Mouse (Mus musculus) bone marrow macrophage, adult 2 months (primary cell): ENCODE measurements around the gene Pcyt2. TPM values are rescaled to one million over a fixed set of nuclear protein-coding genes. Genes with fewer than 3 reads are reported as not detected.

ENCODE experiments used
- H3K27ac ChIP-seq: 2 replicates; pipeline ENCODE4 v1.5.1; 2012; ENCODE audit warnings: low read depth, low read length; ENCODE audit not compliant: insufficient read depth
- H3K4me1 ChIP-seq: 2 replicates; pipeline ENCODE4 v1.6.1; 2012; ENCODE audit warnings: low read length; ENCODE audit not compliant: control insufficient read depth, insufficient read depth
- H3K4me3 ChIP-seq: 2 replicates; pipeline ENCODE4 v1.5.1; 2012; ENCODE audit warnings: mild to moderate bottlenecking, low read length, moderate library complexity; ENCODE audit not compliant: insufficient read depth
- CTCF ChIP-seq: IDR thresholded peaks from 2 replicates; pipeline ENCODE4 v1.5.1; 2012; ENCODE audit warnings: low read depth, mild to moderate bottlenecking, low read length, moderate library complexity
- POLR2A ChIP-seq: IDR thresholded peaks from 2 replicates; pipeline ENCODE4 v1.6.1; 2012; ENCODE audit warnings: mild to moderate bottlenecking, low read depth, low read length, borderline replicate concordance
- polyA plus RNA-seq: library from polyadenylated mRNA; stranded (reverse); fragments of >200 nt; gene quantifications from 2 replicates; pipeline ENCODE4 v1.2.4, GENCODE M21; 2012; ENCODE audit not compliant: missing spikeins, insufficient read depth, insufficient read length

Pcyt2 gene
- polyA plus RNA-seq, 1 experiment: 52.4 TPM

DNA sequence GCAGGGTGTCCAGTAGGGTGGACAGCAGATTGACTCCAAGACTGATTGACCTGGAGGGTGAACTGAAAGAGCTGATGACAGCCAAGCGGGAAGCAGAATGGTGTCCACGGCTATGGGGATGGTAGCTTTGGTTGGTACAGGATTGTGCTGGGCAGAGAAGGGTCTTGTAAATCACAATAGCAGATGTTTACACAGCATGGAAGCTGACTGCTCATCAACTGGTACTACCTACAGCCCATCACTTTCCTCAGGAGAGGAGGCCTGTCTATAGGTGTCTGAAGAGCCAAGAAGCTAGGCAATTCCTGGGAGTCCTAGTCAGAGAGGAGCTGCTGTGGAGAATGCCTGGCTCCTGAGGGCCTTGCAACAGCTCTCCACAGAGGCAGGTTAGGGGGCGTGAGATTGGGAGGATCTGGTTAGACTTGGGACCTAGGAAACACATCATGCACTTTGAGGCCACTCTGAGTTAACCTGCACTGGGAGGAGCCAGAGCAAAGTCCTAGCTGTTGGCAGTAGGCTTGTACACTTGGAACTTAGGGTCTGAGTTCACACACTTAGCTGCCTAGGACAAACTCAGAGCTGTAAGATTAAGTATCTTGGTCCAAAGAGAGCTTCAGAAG, 41.3 kb downstream of the Pcyt2 start:
- Histone ChIP-seq H3K4me3 (no peak overlapping the region), H3K4me1 (peaks cover 21% of the 10 kb centered on the region), H3K27ac (no peak overlapping the region)
- TF ChIP-seq CTCF: no peak
- TF ChIP-seq POLR2A: no peak

DNA sequence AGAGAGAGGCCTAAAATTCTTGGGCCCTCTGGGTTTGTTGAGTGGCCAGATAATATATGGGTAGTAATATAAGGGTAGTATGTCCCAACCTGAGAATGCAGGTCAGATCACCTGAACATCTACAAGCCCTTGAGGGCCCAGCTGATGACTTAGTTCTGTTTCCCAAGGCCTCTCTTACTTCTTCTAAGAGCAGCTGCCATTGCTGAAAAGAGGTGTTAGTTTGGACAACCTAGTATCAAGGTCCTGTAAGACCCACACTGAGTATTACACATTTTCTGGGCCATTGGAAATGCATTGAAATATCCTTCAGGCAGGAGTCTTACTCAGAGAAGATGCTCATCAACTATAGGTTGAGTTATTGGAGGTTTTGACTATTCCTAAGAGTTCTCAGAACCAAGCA, 41.8 kb downstream of the Pcyt2 start:
- Histone ChIP-seq H3K4me3 (no peak overlapping the region), H3K4me1 (peaks cover 25% of the 10 kb centered on the region), H3K27ac (no peak overlapping the region)
- TF ChIP-seq CTCF (no peak), POLR2A (no peak)

DNA sequence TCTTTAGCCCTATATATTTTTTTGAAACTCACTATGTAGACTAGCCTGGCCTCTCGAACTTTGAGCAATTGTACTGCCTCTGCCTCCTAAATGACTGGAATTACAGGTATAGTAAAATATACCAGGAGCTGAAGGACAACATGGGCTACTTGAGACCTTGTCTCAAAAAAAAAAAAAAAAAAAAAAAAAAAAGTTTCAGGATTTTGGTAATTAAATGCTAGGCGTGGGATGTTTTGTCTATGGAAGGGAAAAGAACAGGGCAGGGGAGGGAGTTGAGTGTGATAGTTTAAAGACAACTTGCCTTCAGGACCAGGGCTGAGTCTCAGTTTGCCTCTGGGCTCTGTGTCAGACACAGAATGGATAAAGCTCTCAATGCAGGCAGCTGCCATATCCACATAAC, 42.7 kb downstream of the Pcyt2 start:
- Histone ChIP-seq H3K27ac (0 out of 2 replicates have a peak overlapping the region, but pooled peaks have one; percentile 7), H3K4me3 (no peak overlapping the region), H3K4me1 (peaks cover 27% of the 10 kb centered on the region)
- no peak for TF ChIP-seq CTCF
- TF ChIP-seq POLR2A: no peak

DNA sequence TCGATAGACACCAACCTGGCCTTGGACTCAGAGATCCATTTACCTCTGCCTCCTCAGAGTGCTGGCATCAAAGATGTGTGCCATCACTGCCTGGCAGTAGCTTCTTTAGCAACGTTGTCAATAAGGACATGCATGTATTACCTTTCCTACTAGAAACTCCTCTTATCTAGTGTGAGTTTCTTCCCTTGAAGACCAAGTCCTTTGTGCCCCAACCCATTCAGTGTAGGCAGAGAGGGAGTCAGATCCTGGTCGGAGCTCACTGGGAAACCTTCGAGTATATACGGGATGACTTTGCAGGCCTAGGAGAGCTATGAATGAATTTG, 43.5 kb downstream of the Pcyt2 start:
- H3K27ac ChIP-seq: peak overlapping the region; percentile 11
- TF ChIP-seq CTCF: no peak
- TF ChIP-seq POLR2A: no peak
- peak overlapping the region; percentile 92 for H3K4me3 ChIP-seq
- peaks cover 24% of the 10 kb centered on the region for H3K4me1 ChIP-seq

DNA sequence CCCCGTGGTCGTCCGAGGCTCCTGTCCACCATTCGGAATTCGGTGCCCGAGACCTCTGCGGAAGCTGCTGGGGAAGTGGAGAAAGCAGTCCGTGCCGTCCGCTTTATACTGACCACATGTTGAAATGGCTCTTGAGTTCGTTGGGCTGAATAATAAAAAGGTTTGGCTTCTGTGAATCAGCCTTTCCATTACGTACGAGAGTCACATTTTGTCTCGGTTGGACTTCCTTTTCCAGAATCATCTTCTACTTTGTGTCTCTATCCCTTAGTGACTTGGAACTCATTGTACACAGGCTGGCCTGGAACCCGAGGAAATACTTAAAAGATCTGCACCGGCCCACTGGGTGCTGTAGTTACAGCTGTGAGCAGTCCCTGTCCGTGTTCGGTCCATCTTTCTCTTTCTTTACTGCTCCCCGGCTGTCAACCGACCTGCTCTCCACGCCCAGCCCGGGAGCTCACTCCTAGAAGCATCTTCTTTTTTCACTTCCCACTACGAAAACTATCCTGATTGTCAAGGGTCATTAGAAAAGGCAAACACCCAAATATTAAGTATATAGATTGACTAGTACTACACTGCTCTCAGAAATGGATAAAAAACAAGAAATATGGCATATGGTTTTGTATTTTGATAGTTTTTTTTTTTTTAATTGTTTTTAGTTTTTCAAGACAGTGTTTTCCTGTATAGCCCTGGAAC, 44.0 kb downstream of the Pcyt2 start:
- Histone ChIP-seq H3K4me3 (peak overlapping the region; percentile 92), H3K27ac (peak overlapping the region; percentile 90), H3K4me1 (peaks cover 19% of the 10 kb centered on the region)
- TF ChIP-seq CTCF (no peak), POLR2A (no peak)

DNA sequence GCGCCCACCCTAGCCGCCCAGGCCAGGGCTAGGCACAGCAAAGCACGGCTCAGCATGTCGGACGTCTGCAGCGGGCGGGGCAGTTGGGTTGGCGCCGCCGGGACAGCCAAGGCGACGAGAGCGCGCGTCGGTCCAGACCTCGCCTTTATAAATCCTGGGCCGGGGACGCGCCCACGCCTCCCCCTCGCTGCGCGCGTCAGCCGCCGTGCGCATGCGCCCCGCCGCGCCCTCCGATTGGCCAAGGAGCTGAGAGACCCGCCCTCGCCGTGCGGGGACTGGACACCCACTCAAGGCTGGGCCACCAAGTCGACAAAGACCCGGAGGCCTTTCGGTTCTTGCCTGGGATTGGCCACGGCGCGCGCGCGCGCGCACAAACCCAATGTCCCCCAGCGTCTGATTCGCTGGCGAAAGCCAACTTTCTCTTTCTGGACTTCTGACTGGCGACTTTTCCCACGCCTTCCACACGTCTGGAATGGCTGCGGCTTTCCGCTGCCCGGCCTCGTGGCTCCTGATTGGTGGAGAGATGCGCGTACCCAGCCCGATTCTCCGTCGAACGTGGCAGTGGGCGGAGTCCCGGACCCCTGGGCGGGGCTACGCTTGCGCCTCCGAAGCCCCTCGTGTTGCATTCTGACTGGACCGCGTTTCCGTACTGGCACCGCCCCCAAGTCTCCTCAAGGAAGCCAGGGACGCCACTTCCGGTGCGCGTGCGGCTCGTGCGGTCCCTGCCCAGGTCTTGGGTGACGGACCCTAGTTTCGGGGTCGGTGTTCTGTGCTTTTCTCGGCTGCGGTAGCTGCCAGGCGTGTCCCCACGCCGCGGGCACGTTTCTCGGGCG, 44.8 kb downstream of the Pcyt2 start, which contains the start of gene P4hb:
TSS of gene P4hb (minus strand) at position 502 of the 833 bp plus-strand sequence.
- peaks cover 19% of the 10 kb centered on the region for H3K4me1 ChIP-seq
- TF ChIP-seq POLR2A (peak; percentile 60; the same call in 1 of the 2 replicates), CTCF (no peak)

DNA sequence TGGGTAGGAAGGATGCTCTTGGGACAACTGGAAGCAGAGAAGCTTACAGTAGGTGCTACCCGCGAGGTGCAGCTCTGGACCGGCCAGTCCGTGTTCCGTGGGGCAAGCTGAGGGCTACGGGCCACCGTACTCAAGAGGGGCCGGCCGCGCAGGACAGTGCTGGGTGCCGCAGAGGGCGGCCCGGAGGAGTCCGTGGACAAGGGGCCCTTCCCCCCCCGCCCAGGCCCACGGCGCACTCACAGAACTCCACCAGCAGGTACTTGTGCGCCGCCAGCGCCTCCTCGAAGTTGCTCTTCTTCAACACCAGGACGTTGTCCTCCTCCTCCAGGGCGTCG, 45.4 kb downstream of the Pcyt2 start:
- H3K4me1 ChIP-seq: peaks cover 17% of the 10 kb centered on the region
- H3K27ac ChIP-seq: peak overlapping the region; percentile 68
- TF ChIP-seq POLR2A (no peak), CTCF (no peak)
- peak overlapping the region; percentile 89 for H3K4me3 ChIP-seq

More for the DNA sequence above, 44.8 kb downstream of the Pcyt2 start, which contains the start of gene P4hb:
- Histone ChIP-seq H3K4me3 (peak within 1 kb of the TSS; percentile 92), H3K27ac (peak within 1 kb of the TSS; percentile 90)

DNA sequence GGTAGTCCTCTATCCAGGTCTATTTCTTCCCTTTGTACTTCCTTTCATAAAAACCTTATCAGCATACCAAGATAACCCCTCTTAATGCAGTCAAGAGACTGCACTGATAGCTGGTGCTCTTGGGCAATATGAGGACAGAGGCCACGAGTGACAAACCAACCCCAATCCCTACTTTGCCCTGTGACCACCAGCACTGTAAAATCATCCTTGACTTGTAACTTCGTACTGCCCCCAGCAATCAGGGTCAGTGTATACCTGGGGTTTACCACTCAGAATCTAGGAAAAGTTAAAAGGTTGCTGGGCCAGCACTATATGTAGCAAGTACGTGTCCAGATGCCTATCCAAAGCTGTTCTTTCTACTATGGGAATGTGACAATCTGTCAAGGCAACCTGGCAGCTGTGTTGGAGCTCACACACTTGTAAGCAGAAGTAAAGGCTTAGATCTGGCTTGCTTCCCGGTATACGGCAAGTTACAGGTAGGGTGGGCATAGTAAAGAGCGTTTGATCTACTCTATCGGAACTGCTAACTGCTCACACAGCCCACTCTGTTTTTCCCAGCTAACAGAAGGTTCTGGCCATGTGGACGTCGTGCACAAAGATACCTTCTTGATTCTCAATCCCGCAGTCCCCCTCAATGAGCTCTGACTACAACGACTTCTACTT, 45.9 kb downstream of the Pcyt2 start:
- no peak for TF ChIP-seq CTCF
- no peak for TF ChIP-seq POLR2A
- peak overlapping the region; percentile 68 for H3K27ac ChIP-seq
- H3K4me3 ChIP-seq: peak overlapping the region; percentile 89
- H3K4me1 ChIP-seq: peaks cover 17% of the 10 kb centered on the region

DNA sequence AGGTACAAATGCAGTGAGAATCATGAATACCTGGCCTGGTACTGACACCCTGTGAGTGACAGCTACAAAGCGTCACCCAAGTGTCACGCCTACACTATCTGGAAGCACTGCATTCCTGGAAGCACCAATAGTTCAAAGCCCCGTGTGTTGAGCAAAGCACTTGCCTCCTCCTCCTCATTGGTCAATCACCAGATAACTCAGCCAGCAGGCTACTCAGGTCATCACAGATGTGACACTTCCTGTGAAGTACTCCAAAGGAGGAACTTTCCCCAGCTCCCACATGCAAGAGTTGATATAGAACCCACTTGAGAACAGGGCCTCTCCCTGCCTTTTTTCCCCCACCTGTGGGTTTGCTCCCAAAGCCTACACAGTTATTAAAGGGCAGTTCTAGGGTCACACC, 46.6 kb downstream of the Pcyt2 start:
- TF ChIP-seq POLR2A: no peak
- no peak for TF ChIP-seq CTCF
- Histone ChIP-seq H3K27ac (peak overlapping the region; percentile 10; the same call in 1 of the 2 replicates), H3K4me3 (peak overlapping the region; percentile 89), H3K4me1 (peaks cover 15% of the 10 kb centered on the region)

DNA sequence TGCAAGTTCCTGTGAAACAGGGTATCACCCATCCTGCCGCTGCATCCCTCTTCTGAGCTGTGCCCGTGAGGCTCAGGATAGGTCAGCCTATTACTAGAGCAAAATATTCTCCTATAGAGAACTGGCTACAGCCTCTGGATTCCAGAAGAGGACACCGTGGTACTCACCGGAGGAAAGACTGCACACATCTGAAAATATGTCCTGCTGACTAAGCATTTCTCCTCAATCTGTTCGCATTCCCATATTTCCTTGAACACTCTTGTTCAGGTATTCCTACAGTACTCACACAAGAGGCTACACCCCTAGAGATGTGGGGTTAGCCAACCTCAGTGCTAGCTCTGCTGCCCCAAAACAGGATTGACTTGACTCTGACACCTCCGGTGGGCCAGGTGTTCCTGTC, 49.4 kb downstream of the Pcyt2 start:
- Histone ChIP-seq H3K4me3 (no peak overlapping the region), H3K27ac (no peak overlapping the region), H3K4me1 (peaks cover 8% of the 10 kb centered on the region)
- TF ChIP-seq POLR2A: no peak
- no peak for TF ChIP-seq CTCF
